Mouse (Mus musculus) lung, postnatal 25 days (tissue): Measurements from ENCODE around the gene Relch.
"Not testable (repeated sequence)": the region's sequence is repeated elsewhere in the genome, so short reads cannot be mapped to it uniquely, and the experiment has no call there.

Experiments
- DNase-seq: peaks from one replicate; pipeline ENCODE4 v3.0.0; 2022; ENCODE audit warnings: low spot score

Relch gene

DNA sequence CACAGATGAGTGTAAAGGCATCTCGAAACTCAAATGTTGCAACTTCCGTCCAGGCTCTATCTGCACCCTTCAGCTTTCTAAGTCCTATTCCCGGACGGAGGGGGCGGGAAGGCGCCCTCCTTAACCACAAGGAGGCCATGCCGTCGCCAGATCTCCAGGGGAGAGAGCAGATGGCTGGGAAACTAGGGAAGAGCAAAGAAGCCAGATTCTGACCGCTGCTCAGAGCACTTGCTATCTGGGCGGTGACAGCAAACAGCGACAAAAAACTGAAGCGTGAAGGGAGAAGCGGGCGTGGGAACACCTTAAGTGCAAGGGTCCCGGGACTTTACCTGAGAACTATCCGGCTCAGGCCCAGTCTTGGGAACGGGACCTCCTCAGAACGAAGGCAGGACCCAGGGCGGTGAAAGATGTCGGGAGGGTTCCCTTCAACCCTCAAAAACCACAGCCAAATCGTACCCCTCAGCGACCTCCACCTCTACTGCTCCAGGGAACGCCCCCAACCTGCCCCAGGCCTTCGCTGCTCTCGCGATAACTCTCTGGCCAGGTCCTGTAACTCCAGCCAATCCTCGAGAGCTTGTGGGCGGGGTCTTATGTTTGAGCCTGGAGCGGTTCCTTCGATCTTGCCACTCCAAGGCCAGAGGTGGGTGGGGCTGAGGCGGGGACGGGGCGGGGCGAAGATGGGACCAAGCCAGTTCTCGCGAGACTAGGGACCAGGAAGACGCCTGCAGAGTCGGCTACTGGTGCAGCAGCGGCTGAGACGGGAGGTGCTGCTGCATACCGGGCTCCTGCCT is at the start of gene Relch, which contains the start of gene Pign:
TSS of gene Relch (plus strand) at position 691 of the 791 bp plus-strand sequence.
TSS of gene Pign (minus strand) at position 507 of the 791 bp plus-strand sequence.
- peak; percentile 99 for DNase-seq

DNA sequence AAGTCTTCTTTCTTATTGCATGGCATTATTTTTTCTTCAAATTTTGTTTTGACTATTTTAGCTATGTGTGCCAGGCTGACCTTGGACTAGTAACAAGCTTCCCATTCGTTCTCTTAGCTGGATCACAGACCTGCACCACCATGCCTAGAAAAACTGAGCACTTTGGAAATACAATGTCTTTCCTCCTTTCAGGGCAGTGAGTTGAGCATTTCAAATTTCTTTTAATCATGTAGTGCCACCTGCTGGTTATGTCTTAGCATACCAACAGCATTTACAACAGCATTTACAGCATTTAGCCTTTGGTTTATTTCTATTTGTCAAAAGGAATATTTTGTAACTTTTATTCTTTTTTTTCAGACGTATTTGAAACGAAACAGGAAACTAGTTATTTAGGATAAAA is 33.2 kb upstream of the Relch start:
- peak; percentile 38 for DNase-seq

DNA sequence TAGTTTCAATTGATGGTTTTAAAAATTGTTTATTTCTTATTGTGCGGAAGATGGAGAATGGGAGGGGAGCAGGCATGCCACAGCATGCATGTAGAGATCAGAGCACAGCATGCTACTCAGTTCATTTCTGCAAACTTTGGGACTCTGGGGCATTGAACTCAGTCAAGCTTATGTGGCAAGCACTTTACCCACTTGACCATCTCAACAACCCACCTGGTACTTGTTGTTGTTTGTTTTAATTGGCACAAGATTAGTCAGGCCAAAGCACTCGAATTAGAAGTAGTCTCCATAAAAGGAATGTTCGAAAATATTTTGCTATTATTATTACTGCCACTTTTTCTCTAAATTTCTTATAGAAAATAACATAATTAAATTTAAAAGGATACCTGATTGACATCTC is 19.6 kb upstream of the Relch start:
- peak; percentile 63 for DNase-seq

DNA sequence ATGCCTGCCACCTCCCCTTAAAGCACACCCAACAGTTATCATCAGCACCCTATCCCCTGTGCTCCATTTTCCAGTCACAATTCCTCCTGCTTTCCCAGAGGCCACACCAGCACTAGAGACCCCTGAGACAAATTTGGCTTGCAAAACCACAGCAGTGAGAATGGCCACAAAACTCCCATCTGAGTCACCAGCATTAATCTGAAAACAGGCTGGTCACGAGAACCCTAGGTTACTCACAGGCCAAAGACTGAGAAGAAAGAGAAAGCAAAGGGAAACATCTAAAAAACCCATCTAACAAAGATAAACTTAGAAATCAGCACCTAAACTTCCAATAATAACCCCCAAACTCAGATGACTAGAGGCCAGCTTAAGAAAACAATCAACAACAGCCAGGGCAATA is 13.0 kb upstream of the Relch start:
- DNase-seq = no peak

DNA sequence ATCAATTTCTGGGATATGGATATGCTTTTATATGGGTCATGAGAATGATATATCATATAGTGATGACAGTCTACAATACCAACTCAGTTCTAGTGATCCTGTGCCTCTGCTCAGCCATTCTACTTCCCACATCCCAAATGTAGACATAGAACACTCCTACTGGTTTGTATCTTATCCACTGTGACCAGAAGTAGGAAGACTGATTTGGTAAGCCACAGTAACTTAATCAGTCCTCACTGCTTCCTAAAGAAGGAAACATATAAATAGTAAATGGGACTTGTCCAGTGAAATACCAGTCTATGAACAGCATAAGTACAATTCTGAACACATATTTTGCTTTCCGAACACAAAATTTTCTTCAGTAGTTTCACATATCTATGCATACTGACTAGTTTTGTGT is 9.7 kb upstream of the Relch start:
- DNase-seq = no peak

DNA sequence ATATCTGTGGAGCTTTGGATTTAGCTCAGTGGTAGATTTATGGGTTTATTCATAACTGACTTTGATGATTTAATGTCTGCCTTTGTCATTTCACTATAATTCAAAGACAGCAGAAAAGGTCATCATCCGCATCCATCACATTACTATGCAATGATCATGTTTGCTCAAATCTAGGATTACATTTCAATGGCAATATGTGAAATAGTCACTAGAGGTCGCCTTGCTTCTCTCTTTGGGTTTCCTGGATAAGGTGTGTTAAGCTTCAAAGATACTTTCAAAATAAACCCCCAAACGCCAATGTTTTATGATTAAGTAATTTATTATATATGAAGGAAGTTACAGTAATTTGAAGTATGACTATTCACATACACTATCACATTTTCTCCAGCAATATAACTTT is 3.6 kb upstream of the Relch start:
- peak; percentile 74 for DNase-seq

DNA sequence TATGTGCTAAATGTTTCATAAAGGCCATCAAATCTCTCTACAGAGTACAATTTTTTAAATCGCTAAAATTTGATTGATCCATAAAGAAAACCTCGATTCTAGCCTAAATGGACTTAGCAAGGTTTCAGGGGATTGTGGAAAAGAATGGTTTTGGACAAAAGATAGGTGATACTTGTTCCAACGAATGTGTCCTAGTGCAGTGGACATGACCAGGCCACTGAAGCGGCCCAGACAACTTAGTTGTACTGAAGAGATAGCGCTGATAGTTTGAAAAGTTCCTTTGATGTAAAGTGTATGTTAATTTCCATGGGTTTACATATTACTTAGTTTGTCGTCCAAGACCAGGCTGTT is 866 bp upstream of the Relch start:
- DNase-seq = no peak

DNA sequence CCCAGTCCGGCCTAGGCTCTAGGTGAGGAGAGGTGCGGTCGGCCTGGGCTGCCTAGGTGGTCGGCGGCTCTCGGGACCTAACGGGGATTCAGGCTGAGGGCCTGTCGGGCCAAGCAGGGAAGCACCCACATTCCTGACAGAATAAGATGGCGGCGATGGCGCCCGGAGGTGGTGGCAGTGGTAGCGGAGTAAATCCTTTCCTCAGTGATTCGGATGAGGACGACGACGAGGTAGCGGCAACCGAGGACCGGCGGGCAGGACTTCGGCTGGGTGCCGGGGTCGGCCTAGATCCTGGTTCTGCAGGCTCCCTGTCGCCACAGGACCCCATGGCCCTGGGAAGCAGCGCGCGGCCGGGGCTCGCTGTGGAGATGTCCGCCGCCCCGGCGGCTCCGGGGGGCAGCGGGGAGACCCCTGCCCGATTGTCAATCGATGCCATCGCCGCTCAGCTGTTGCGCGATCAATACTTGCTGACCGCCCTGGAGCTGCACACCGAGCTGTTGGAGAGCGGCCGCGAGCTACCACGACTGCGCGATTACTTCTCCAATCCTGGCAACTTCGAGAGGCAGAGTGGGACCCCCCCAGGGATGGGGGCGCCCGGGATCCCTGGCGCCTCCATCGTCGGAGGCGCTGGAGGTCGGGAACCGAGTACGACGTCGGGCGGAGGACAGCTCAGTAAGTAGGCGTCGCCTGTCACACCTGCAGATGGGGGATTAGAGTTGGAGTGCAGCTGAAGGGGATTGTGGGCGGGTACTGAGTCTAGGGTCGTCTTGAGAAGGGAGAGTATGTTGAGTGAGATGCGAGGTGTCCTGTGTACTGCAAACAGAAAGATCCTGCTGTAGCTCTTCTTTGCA is 526 bp downstream of the Relch start:
- DNase-seq = no peak

DNA sequence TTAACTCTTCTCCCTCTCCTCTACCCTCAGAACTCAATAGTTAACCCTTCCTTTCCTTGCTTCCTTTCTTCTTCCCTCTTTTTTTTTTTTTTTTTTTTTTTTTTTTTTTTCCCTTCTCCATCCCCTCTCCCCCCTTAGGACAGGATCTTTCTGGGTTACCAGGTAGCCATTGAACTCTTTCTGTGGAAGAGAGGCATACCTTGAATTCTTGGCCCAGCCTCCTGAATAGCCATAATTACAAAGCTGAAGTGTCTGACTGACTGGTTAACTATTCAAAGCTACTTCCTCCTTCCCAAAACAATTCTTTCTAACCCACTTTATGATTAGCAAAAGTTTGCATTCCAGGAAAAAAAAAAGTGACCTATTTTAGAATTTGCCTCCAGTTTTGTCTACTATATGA is 6.0 kb downstream of the Relch start:
- DNase-seq = peak; percentile 11

DNA sequence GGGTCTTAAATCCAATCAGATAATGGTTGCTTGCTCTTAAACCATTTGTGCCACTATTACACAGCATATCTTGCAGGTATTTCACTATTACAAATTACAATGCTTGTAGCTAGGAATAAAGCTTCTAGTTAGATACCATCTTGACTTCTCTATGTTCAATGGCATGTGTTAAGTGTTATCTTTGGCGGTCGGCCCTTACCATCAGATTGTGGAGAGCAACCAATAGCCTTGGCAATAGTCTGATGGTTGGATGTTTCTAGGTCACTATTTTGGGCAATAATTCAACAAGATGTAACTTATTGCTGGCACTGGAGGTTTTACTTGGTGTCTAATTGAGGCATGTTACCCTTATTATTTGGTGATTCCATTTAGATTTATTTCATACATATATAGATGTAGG is 11.1 kb downstream of the Relch start:
- DNase-seq = no peak

DNA sequence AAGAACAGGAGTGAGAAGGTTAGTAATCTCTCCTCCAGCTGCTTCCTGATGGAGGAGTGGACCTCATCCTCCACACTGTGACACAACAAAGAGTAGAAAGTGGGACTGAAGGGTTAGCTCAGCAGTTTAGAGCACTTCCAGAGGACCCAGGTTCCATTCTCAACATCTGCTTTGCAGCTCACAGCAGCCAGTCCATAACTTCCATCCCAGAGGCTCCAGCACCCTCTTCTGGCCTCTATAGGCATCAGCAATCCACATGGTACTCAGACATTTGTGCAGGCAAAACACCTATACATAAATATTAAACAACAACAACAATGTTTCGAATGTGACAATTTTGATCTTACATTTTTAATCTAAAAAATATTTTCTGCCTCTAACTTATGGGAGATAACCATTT is 16.9 kb downstream of the Relch start:
- peak; percentile 27 for DNase-seq

DNA sequence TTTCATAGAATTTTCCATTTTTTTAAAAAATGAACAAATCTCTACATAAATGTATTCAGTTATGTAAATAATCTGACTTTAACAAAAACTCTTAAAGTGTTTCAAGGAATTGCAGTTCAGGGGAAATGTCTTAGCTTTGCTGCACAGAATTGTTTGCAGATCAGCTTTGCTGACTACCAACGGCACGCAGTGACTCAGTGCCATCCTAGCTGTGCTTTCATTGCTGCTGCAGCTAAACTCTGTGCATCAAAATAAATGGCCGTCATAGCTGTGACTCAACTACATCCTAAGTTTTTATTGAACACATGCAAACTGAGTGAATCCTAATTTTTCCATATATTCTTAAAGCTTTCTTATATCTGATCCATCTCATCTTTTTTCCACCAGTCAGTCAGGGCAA is 21.8 kb downstream of the Relch start:
- no peak for DNase-seq

DNA sequence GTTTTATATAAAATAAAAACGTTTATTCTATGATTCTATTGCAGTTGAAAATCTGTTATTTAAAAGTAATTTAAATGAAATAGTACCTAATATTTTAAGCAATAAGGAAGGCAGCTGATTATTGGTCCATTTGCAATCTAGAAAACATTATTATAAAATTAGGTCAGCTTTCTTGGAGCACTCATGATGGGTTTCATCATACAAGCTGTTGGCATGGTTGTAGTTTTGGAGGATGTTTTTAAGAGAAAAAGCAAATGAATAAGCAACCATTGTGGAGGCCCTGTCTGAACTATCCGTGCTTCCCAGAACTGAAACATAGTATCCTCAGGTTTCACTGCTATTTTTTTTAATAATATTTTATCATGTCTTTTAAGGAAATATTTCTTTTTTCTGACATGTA is 31.9 kb downstream of the Relch start:
- DNase-seq = no peak

DNA sequence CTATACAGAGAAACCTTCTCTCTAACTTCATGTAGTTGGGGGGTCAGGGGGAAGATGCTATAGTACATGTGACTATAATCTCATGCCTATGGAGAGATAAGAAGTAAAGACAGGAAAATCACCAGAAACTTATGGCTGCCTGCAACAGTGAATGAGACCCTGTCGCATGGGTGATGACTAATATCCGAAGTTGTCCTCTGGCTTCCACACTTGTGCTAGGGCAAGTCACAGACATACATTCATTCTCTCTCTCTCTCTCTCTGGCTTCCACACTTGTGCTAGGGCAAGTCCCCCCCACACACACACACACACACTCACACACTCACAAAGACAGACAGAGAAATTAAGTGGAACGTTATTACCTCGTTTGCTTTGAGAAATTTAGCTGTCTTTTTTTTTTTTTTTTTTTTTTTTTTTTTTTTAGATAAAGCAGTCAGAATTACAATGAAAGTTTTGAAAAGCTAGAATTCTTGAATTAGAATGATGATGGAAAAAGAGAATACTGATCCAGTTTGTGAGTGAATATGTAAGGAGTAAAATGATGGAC is 37.4 kb downstream of the Relch start:
- DNase-seq = no peak

DNA sequence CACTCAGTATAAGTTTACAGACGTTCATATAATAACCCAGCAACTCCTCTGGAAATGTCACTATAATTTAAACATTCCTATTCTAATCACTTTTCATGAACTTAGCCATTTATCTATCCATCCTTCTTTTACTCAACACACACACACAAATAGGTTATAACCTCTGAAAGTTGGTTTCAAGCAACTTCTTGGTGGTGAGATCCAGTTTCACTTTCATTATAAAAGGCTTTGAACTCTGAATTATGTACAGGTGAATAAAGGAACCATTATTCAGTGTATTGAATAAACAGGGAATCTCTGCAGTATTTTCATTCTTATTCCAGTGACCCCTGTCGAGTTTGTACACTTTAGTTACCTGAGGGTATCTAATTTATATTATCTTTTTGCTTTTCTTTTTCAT is 45.8 kb downstream of the Relch start:
- no peak for DNase-seq

DNA sequence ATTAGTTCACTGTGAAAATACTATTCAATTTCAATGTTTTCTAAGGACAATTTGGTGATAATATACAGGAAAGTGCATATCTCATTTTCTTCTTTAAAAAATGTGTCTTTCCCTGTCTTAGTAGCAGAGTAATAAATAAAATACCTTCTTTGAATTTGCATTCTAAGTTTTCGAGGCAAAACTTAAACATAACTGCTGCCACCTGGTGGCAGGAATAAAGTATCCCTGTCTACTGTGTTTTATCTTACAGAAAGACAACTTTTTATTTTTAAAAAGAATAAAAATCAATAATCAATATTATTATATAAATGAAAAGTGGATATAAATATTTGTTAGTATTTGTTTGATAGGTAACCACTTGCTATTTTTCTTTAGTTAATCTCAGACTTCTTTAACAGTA is 47.6 kb downstream of the Relch start:
- no peak for DNase-seq

DNA sequence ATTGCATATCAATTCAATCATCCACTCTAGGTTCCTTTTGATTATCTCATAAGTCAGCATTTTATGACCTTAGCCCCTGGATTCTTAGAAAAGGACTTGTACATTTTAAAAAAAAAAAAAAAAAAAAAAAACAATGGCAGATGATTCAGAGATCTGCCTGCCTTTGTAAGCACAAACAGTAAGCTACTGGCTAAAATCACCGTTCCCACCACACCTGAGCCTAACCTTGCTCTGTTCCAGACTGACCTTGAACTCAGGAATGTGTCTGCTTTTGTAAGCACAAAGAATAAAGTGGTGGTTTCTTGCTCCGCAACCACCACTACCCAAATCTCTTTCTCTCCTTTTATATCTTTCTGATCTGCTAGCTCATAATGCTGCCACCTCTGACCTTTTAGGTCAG is 49.2 kb downstream of the Relch start:
- DNase-seq = no peak

DNA sequence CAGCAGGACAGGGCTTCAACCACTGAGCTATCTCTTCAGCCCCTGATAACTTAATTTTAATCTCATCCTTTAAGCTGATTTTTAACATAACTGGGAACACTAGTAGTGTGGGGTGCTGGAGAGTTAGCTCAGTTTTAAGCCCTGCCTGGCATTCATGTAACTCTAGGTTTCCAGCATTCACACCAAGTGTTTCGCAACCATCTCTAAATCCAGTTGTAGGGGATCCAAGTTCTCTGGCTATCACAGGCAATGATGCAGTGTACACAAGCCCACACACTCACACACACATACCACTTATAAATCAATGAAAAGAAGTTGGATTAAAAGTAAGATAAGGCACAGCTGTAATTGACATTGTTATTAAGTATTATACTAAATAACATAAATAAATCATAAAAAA is 54.7 kb downstream of the Relch start:
- DNase-seq = peak; percentile 8

DNA sequence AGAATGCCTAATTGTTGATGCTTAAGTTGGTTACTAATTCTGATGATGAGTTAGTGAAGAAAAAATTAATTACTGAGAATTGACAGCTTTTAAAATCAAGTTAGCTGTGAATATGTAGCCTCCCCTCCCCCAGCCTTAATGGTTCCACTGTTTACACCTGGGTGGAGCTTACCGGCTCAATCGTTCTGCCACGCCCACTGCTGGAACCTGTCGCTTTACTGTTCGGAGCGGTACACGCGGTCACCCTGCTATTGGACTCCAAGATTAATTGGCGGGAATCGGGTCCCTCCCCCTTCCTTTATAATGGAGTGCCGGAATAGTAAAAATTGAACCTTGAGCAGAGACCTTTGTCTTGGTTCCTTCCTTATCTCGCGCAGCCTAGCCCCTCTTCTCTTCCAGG is 65.6 kb downstream of the Relch start:
- DNase-seq = not testable (repeated sequence)

DNA sequence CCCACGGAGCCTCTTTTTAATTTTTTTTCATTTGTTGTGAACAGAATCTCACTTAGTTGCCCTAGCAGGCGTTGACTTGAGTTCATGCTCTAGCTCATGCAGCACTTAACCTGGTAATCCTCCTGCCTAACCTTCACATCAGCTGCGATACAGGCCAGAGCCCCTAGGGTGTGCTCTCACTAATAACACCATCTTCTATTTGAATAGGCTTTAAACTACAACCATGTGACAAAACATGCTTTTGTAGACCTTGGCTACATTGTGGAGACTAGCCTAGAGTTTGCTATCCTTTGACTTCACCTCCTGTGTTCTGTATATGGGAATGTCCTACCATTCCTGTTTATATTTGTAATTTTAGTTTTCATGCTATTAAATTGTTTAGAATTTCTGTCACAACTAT is 71.7 kb downstream of the Relch start:
- no peak for DNase-seq

DNA sequence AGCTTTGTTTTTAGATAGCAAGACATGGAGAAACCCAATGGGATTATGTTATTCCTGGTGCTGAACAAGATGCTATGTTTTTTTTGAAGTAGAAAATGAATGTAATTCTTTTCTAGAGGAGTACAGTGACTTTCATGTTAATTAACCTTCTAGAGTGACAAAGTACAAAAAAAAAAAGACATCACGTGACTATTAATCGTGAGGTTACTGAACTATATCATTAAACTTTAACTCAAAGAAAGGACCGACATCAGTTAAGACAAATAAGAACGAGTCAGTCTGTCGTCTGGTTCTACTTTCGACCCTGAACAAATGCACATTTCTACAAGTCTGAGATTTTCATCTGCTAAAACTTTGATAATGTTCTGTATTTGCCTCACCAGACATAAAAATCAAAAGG is 74.7 kb downstream of the Relch start:
- no peak for DNase-seq

DNA sequence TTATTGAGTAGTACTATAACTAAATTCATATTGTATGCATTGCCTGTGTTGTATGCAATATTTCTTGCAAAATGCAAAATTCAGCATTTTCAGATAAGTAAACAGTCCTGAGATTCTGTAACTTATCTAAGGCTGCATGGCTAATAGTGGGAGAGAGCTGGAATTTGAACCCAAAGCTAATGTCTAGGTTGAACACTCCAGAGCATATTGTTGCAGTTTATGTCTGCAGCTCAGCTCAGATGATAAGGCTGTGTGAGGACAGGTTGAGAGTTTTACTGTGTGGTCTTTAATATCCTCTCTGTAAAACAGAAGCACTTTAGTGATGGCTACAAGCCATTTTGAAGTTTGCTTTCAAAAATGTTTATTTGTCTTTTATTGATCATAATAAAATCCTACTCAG is 75.8 kb downstream of the Relch start:
- DNase-seq = no peak

DNA sequence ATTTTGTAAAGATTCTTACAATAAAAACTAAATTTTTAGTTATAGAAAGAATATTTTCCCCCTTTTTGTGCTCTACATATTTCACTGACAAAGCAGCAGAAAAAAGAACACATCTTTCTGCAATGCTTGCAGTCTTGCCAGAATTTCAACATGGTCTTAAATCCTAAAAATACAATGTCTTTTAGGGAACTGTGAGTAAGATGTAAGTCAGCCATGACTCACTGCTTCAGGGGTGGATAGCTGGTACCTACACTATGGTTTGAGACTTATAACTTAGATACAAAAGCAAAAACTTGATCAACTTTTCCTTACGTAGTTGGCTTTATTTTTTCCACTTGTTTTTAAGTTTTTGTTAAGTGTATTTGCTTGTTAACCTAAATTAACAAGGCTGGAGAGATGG is 78.8 kb downstream of the Relch start:
- no peak for DNase-seq
